Mouse (Mus musculus) cerebellum, adult 2 months (tissue): ENCODE measurements around the gene Tcf7l2.

ENCODE experiments used
- CTCF ChIP-seq: fragments of 200-500 bp; IDR thresholded peaks from 2 replicates; pipeline ENCODE4 v1.5.1; 2011; ENCODE audit warnings: low read depth, mild to moderate bottlenecking, control low read depth, low read length, moderate library complexity, borderline replicate concordance; ENCODE audit not compliant: insufficient read depth
- POLR2A ChIP-seq: fragments of 200-500 bp; IDR thresholded peaks from 2 replicates; pipeline ENCODE4 v1.6.1; 2011; ENCODE audit warnings: low read length, control low read depth, borderline replicate concordance; ENCODE audit not compliant: insufficient read depth

- no peak for TF ChIP-seq POLR2A
- no peak for TF ChIP-seq CTCF
Measured at GRCm38 (mm10) chr19:55768246-55768645, 26.6 kb downstream of the Tcf7l2 start.
